In the genomic region with DNA sequence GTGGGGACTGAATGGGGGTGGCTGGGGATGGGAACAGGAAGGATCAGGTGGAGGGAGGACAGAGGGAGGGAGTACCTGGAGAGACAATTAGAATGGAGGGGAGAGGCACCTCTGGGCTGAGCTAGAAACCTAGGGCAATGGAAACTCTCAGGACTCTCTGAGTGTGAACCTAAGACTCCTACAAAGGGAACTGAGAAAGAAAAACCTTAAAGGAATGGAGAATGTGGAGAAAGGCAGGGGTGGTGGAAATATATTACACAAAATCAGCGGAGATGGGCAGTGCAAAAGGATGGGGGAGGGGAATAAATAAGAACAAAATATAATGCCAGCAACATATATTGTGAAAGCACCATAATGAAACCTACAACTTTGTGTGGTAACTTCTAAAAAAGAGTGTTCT, we compare ENCODE assay signal across 45 mouse cellular contexts. TPM values are rescaled to one million over a fixed set of nuclear protein-coding genes. Genes with fewer than 3 reads are reported as not detected.
"Had no signal": no experiment of that assay in that cellular context is flagged by ENCODE, and none has a peak within 500 bp of the region (broad histone marks: within the 10 kb centered on the region; RNA-seq: fewer than 3 reads in every experiment).

No protein-coding gene starts in this region.

- H3K36me3 ChIP-seq: limb, embryonic 10.5 days; limb, embryonic 12.5 days; limb, embryonic 13.5 days; limb, embryonic 15.5 days; liver, embryonic 12.5 days; liver, embryonic 13.5 days; liver, embryonic 15.5 days; lung, embryonic 15.5 days; midbrain, embryonic 10.5 days; midbrain, embryonic 12.5 days; midbrain, embryonic 13.5 days; midbrain, embryonic 15.5 days; neural tube, embryonic 12.5 days had no signal

- H3K4me1 ChIP-seq: limb, embryonic 10.5 days; limb, embryonic 12.5 days; limb, embryonic 13.5 days; limb, embryonic 15.5 days; liver, embryonic 12.5 days; liver, embryonic 13.5 days; liver, embryonic 15.5 days; lung, embryonic 15.5 days; megakaryocyte, embryonic 14.5 days; midbrain, embryonic 12.5 days; midbrain, embryonic 13.5 days; midbrain, embryonic 15.5 days; neural tube, embryonic 12.5 days had no signal

- H3K27ac ChIP-seq: limb, embryonic 10.5 days; limb, embryonic 12.5 days; limb, embryonic 13.5 days; limb, embryonic 15.5 days; liver, embryonic 12.5 days; liver, embryonic 13.5 days; liver, embryonic 14.5 days; liver, embryonic 15.5 days; lung, embryonic 15.5 days; macrophage; midbrain, embryonic 10.5 days; midbrain, embryonic 12.5 days; midbrain, embryonic 13.5 days; midbrain, embryonic 15.5 days; neural tube, embryonic 12.5 days had no signal

- H3K4me3 ChIP-seq: limb, embryonic 10.5 days; limb, embryonic 12.5 days; limb, embryonic 13.5 days; limb, embryonic 15.5 days; liver, embryonic 12.5 days; liver, embryonic 13.5 days; liver, embryonic 15.5 days; lung, embryonic 15.5 days; megakaryocyte, embryonic 14.5 days; midbrain, embryonic 10.5 days; midbrain, embryonic 12.5 days; midbrain, embryonic 13.5 days; midbrain, embryonic 15.5 days; myocyte; neural tube, embryonic 12.5 days had no signal

- H3K4me2 ChIP-seq: limb, embryonic 12.5 days; limb, embryonic 13.5 days; limb, embryonic 15.5 days; liver, embryonic 11.5 days; liver, embryonic 12.5 days; liver, embryonic 13.5 days; liver, embryonic 15.5 days; lung, embryonic 14.5 days; lung, embryonic 15.5 days; midbrain, embryonic 11.5 days; midbrain, embryonic 12.5 days; midbrain, embryonic 13.5 days; midbrain, embryonic 15.5 days; neural tube, embryonic 12.5 days had no signal

- H3K9ac ChIP-seq: limb, embryonic 12.5 days; limb, embryonic 13.5 days; limb, embryonic 15.5 days; liver, embryonic 12.5 days; liver, embryonic 13.5 days; liver, embryonic 14.5 days; liver, embryonic 15.5 days; liver, postnatal 0 days; lung, embryonic 14.5 days; lung, embryonic 15.5 days; midbrain, embryonic 12.5 days; midbrain, embryonic 13.5 days; midbrain, embryonic 15.5 days; neural tube, embryonic 12.5 days had no signal

- H3K9me3 ChIP-seq: limb, embryonic 10.5 days; limb, embryonic 12.5 days; limb, embryonic 13.5 days; limb, embryonic 15.5 days; liver, embryonic 12.5 days; liver, embryonic 13.5 days; liver, embryonic 15.5 days; lung, embryonic 15.5 days; midbrain, embryonic 10.5 days; midbrain, embryonic 13.5 days; midbrain, embryonic 15.5 days; neural tube, embryonic 12.5 days had no signal

- DNase-seq: left cerebral cortex, postnatal 4 days; liver; liver, embryonic 13.5 days; liver, postnatal 0 days; lung, adult 18-20 months; lung, adult 2 months; lung, embryonic 14.5 days; lung, postnatal 10 days; lung, postnatal 14 days; lung, postnatal 36 days; lung, postnatal 4 days; midbrain, embryonic 14.5 days had no signal

- H3K27me3 ChIP-seq: limb, embryonic 15.5 days; liver, embryonic 12.5 days; liver, embryonic 13.5 days; liver, embryonic 15.5 days; lung, embryonic 15.5 days; megakaryocyte, embryonic 14.5 days; midbrain, embryonic 12.5 days; midbrain, embryonic 13.5 days; midbrain, embryonic 15.5 days; neural tube, embryonic 12.5 days had no signal

- ATAC-seq: liver, embryonic 12.5 days; liver, postnatal 0 days; lung, postnatal 0 days; midbrain, embryonic 13.5 days; midbrain, embryonic 15.5 days; midbrain, embryonic 16.5 days had no signal

RNA-seq across cellular contexts. Expression of gene Tigit, which starts 8.0 kb away (rescaled TPM):
- total RNA-seq: left cerebral cortex, postnatal 10 days; left cerebral cortex, postnatal 14 days; left cerebral cortex, postnatal 25 days; left cerebral cortex, postnatal 36 days; left cerebral cortex, postnatal 4 days; liver, adult 2 months; megakaryocyte progenitor cell, adult 5-6 weeks; megakaryocyte-erythroid progenitor cell, adult 5-6 weeks; midbrain, postnatal 0 days had no signal
- polyA plus RNA-seq: limb, embryonic 10.5 days; limb, embryonic 11.5 days; limb, embryonic 12.5 days; limb, embryonic 13.5 days; limb, embryonic 14.5 days; limb, embryonic 15.5 days; liver, embryonic 11.5 days; liver, embryonic 12.5 days; liver, embryonic 13.5 days; liver, embryonic 14.5 days; liver, embryonic 15.5 days; liver, embryonic 16.5 days; lung, embryonic 14.5 days; lung, embryonic 16.5 days; lung, postnatal 0 days; macrophage; midbrain, embryonic 10.5 days; midbrain, embryonic 11.5 days; midbrain, embryonic 13.5 days; midbrain, embryonic 14.5 days; midbrain, embryonic 15.5 days; midbrain, embryonic 16.5 days; neural tube, embryonic 11.5 days; neural tube, embryonic 12.5 days had no signal
